Mouse (Mus musculus) urinary bladder, postnatal 10 days (tissue): ENCODE measurements around the gene Gm3252.
"Not testable (repeated sequence)": the region's sequence is repeated elsewhere in the genome, so short reads cannot be mapped to it uniquely, and the experiment has no call there.

Source experiments
- DNase-seq: peaks from one replicate; pipeline ENCODE4 v3.0.0; 2022; ENCODE audit warnings: low spot score

Gene Gm3252

GRCm38 (mm10) chr14:4726038-4726880 lies at the start of gene Gm3252:
Gm3252 (plus strand) TSS chr14:4726775.
- not testable (repeated sequence) for DNase-seq

- DNase-seq: not testable (repeated sequence)
Measured at GRCm38 (mm10) chr14:4708938-4709337, 17.6 kb upstream of the Gm3252 start, which contains the start of gene Gm7876. Gm7876 (plus strand) TSS chr14:4709238.

GRCm38 (mm10) chr14:4776037-4776436 lies 49.5 kb downstream of the Gm3252 start, which contains the start of gene Gm9602:
Gm9602 (plus strand) TSS chr14:4776337.
- DNase-seq: not testable (repeated sequence)
